Mouse (Mus musculus) spleen, postnatal 36 days (tissue): Measurements from ENCODE around the gene Ang5.
A peak's percentile ranks its signal among the peaks of the same experiment; 100 is the strongest.
"Not testable (repeated sequence)": the region's sequence is repeated elsewhere in the genome, so short reads cannot be mapped to it uniquely, and the experiment has no call there.

Experiments
- DNase-seq, 2 experiments: peaks; one replicate each; pipeline ENCODE4 v3.0.0; 2022; ENCODE audit warnings: low spot score in 2 of 2, mixed read lengths in 1 of 2

The Ang5 gene

GRCm38 (mm10) chr14:43956769-43957168 is at the start of gene Ang5:
Gene Ang5, plus strand, starts transcription at chr14:43957069.
- DNase-seq, result not testable (repeated sequence)

DNA sequence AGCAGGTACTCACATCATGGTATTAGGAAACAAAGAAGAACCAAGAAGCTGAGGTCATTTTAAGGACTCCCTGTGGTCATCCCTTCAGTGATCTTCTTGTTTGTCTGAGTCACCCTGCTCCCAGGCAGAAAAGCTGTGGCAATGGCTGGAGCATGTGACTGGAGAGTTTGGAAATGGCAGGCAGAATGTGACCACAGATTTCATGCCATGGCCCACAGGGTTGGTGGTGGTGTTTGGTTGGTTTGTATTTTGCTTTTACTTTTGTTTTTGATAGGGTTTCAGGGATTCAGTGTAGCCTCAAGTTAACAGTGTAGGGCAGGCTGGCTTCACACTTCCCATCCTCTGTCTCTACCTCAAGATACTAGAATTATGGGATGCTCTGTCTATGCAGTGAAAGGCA is 38.7 kb upstream of the Ang5 start:
- not testable (repeated sequence) for DNase-seq

GRCm38 (mm10) chr14:43923459-43923858 is 33.4 kb upstream of the Ang5 start, which contains the start of gene Ear10:
Gene Ear10, minus strand, starts transcription at chr14:43923559.
- DNase-seq, result not testable (repeated sequence)

GRCm38 (mm10) chr14:43924688-43925403 is 32.0 kb upstream of the Ang5 start, which contains the start of gene Gm8113:
Gene Gm8113, plus strand, starts transcription at chr14:43925390.
- DNase-seq, result peak; percentile 1 to 2

- DNase-seq, result not testable (repeated sequence)
These were observed 31.4 kb upstream of the Ang5 start for GRCm38 (mm10) chr14:43925404-43925950.

DNA sequence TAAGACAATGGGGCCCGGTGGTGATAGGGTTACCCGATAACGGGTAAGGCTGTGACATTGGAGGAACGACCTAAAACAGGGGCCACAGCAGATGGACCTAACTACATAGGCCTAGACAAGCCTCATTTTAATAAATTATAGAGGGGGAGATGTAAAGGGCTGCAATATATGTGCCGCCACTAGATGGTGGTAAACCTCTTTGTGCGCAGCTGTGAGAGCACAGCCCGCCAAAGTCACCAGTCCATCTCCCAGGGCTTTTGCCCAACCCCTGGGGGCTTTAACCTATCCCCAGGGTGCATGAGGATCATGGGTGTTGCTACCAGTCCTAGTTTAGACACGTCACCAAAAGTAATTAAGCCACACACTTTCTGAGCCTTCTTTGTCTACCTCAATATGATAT is 23.9 kb upstream of the Ang5 start:
- peak in 1 of 2 experiments; percentile 0 for DNase-seq

DNA sequence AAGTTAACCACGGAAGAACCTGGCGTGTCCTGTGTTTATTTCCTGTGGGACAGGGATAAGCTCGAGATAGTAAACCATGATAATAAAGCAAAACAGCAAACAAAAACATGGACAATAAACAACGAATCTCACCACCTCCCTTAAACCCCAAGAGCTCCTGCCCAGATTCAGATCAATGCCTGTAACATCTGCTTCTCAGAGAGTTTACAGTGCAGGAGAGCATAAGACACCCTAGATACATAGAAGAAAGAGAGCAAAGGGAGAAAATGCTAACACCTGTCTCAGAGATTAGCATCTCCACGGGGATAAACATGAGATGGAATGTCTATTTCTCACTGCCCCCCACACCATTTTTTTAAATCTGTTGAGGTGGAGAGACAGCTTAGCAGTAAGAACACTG is 23.5 kb upstream of the Ang5 start:
- not testable (repeated sequence) for DNase-seq

DNA sequence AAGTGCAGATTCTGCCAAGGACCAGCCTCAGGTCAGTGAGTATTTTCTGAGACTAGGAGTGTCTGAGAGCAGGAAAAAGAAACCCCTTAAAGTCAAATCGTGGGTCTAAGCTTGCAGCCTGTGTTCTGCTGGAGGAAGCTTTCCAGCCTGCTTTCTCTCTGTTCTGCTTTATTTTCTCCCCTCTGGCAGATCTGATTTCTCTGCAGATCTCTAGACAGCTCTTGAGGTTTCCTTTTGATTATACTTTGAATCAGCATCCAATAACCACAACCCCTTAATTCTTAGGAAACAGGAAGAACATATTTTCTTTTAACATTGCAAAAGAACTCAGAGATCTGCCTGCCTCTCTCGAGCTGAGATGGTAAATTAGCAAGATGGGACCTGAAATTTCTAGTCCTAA is 3.5 kb upstream of the Ang5 start:
- not testable (repeated sequence) for DNase-seq

DNA sequence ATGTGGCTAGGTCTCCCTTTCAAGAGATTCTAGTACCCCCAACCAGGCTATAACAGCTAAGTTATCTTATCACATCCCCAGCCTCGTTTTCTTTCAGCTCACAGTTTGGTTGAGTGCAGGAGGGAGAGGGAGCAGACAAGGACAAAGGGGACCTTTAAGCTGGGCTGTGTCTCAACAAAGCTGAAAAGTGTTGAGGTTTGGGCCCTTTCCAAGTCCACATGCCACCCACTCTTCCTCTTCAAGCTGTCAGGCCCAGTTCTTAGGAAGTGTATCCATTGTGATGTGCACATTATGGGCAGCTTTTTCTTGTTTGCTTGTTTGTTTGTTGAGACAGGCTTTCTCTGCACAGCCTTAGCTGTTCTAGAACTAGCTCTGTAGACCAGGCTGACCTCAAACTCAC is 1.8 kb upstream of the Ang5 start:
- DNase-seq, result not testable (repeated sequence)

DNA sequence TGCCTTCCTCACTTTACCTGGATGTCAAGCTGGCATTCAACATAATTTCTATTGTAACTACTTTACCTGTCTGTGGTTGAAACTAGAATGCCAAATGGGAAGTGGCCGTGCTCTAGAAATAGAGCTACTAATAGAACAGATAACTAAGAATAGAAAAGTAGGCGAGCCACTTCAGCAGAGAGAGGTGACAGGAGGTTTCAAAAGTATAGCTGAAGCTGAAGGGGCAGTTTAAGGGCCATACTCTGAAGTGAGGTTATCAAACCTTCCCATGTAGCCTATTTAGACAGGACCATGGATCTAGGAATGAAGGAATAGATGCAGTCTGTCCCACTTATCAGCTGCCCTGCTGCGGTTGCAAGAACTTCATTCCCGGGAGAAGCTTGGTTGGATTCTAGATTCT is 26.6 kb downstream of the Ang5 start:
- no peak for DNase-seq

- no peak for DNase-seq
These were observed 27.0 kb downstream of the Ang5 start for GRCm38 (mm10) chr14:43983897-43984296.

GRCm38 (mm10) chr14:43986147-43986546 is 29.3 kb downstream of the Ang5 start:
- DNase-seq, result no peak

- DNase-seq, result peak; percentile 47
These were observed 30.5 kb downstream of the Ang5 start for GRCm38 (mm10) chr14:43987404-43987803.

GRCm38 (mm10) chr14:43998455-43999000 is 41.7 kb downstream of the Ang5 start:
- not testable (repeated sequence) for DNase-seq

- no peak for DNase-seq
These were observed 44.7 kb downstream of the Ang5 start for GRCm38 (mm10) chr14:44001600-44001999.

GRCm38 (mm10) chr14:44002169-44002568 is 45.3 kb downstream of the Ang5 start, which contains the start of gene Ang6:
Gene Ang6, minus strand, starts transcription at chr14:44002269.
- DNase-seq, result no peak

DNA sequence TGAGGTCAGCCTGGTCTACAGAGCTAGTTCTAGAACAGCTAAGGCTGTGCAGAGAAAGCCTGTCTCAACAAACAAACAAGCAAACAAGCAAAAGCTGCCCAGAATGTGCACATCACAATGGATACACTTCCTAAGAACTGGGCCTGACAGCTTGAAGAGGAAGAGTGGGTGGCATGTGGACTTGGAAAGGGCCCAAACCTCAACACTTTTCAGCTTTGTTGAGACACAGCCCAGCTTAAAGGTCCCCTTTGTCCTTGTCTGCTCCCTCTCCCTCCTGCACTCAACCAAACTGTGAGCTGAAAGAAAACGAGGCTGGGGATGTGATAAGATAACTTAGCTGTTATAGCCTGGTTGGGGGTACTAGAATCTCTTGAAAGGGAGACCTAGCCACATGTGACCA is 51.2 kb downstream of the Ang5 start:
- DNase-seq, result not testable (repeated sequence)

- DNase-seq, result not testable (repeated sequence)
These were observed 52.8 kb downstream of the Ang5 start for GRCm38 (mm10) chr14:44009686-44010085.
